Mouse (Mus musculus): ENCODE results near the gene Usp43.

DNA sequence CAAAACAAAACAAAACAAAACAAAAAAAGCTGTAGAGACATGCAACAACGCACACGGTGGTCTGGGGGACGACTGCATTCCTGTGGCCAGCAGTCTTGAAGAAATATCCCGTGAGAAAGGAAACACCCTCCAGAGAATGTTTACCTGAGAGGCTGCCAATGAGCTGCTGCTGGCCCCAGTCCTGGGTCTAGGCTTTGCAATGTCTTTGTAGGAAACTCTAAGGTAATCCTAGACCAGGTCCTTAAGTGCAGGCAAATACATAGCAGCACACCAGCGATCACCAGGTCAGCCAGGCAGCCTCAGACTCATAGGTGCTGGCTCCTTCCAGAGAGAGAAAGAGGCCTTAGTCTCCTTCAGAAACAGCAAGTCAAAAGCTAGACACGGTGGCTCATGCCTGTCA, 68.0 kb downstream of the Usp43 start:
- TF ChIP-seq POLR2A (IDR thresholded peaks at IDR 0.05; ENCODE audit: borderline replicate concordance, insufficient read depth, low read length) (no peak), CTCF (IDR thresholded peaks at IDR 0.05; ENCODE audit: borderline replicate concordance, insufficient read depth, low read depth, low read length) (no peak)

All from cerebellum, adult 2 months (tissue).